12 mouse cellular contexts compared by ENCODE assay signal in genomic region chr15:76976619-76977018, GRCm38 (mm10). TPM values are rescaled to one million over a fixed set of nuclear protein-coding genes. Genes with fewer than 3 reads are reported as not detected.
DNase-seq lines count a peak whose midpoint lies in the region; ATAC-seq and TF ChIP-seq lines count a peak whose summit lies in the region.
"Had no signal": no experiment of that assay in that cellular context is flagged by ENCODE, and none has a peak within 500 bp of the region (broad histone marks: within the 10 kb centered on the region; RNA-seq: fewer than 3 reads in every experiment).

No protein-coding gene starts in this region.

- no peak overlapping the region for H3K27ac ChIP-seq in kidney, postnatal 0 days
- H3K27ac ChIP-seq in kidney, embryonic 14.5 days (ENCODE audit: low read depth, low read length) = no peak overlapping the region
- no peak overlapping the region for H3K27ac ChIP-seq in ES-Bruce4 (ENCODE audit: insufficient read depth, low read length)
- no peak overlapping the region for H3K27ac ChIP-seq in lung, postnatal 0 days (ENCODE audit: low read length)
- H3K27ac ChIP-seq: hindbrain, embryonic 15.5 days had no signal

- no peak for ATAC-seq in kidney, postnatal 0 days (replicated peaks; ENCODE audit: low FRiP score, low read depth)
- ATAC-seq in kidney, embryonic 14.5 days (ENCODE audit: low FRiP score, low TSS enrichment) = no peak
- ATAC-seq in lung, postnatal 0 days = peak; percentile 64
- ATAC-seq: forebrain, postnatal 0 days had no signal

- H3K4me1 ChIP-seq in kidney, postnatal 0 days (replicated peaks; ENCODE audit: insufficient read depth, low read length) = 0 out of 2 replicates have a peak, but pooled peaks cover 3% of the 10 kb centered on the region
- H3K4me1 ChIP-seq in kidney, embryonic 14.5 days (ENCODE audit: control insufficient read depth, insufficient read depth, low read length) = no peaks in the 10 kb centered on the region
- H3K4me1 ChIP-seq in ES-Bruce4 (ENCODE audit: control insufficient read depth, insufficient read depth, low read length) = no peaks in the 10 kb centered on the region
- no peaks in the 10 kb centered on the region for H3K4me1 ChIP-seq in lung, postnatal 0 days (ENCODE audit: insufficient read depth, low read depth, low read length)

- WGBS in kidney, postnatal 0 days = 48% methylated on average over 5 of the region's 5 CpGs
- WGBS in kidney, embryonic 14.5 days = 62% methylated on average over 5 of the region's 5 CpGs
- 53% methylated on average over 5 of the region's 5 CpGs for WGBS in lung, postnatal 0 days

- 0 out of 2 replicates have a peak, but pooled peaks have one; percentile 33 for TF ChIP-seq EP300 in ES-Bruce4 (IDR thresholded peaks at IDR 0.05; ENCODE audit: insufficient read depth, low read depth, low read length)
- TF ChIP-seq EP300 in lung, postnatal 0 days (IDR thresholded peaks at IDR 0.05) = peak; percentile 47

- H3ac ChIP-seq in C2C12 (ENCODE audit: control insufficient read depth, insufficient read length, low read depth) = no peak overlapping the region

- no peak for TF ChIP-seq CTCF in kidney, postnatal 0 days (IDR thresholded peaks at IDR 0.05; ENCODE audit: low read depth)
- TF ChIP-seq CTCF in C2C12 (IDR thresholded peaks at IDR 0.05; ENCODE audit: control insufficient read depth, insufficient read depth, insufficient read length) (no peak), ES-Bruce4 (IDR thresholded peaks at IDR 0.05; ENCODE audit: low read depth, low read length) (no peak)
- TF ChIP-seq CTCF in lung, postnatal 0 days (IDR thresholded peaks at IDR 0.05) = no peak

- no peak overlapping the region for H3K4me3 ChIP-seq in kidney, postnatal 0 days (replicated peaks; ENCODE audit: low read depth, low read length)
- H3K4me3 ChIP-seq in kidney, embryonic 14.5 days (ENCODE audit: low read length) = no peak overlapping the region
- H3K4me3 ChIP-seq in C2C12 (ENCODE audit: insufficient read depth, poor library complexity, severe bottlenecking) = no peak overlapping the region
- no peak overlapping the region for H3K4me3 ChIP-seq in ES-Bruce4 (ENCODE audit: low read depth, low read length)
- no peak overlapping the region for H3K4me3 ChIP-seq in lung, postnatal 0 days (ENCODE audit: low read depth, low read length)
- H3K4me3 ChIP-seq: hindbrain, embryonic 15.5 days had no signal

- H3K27me3 ChIP-seq in kidney, postnatal 0 days (ENCODE audit: insufficient read depth, low read length) = no peaks in the 10 kb centered on the region
- H3K27me3 ChIP-seq in kidney, embryonic 14.5 days (ENCODE audit: control insufficient read depth, insufficient read depth, low read length) = no peaks in the 10 kb centered on the region
- no peaks in the 10 kb centered on the region for H3K27me3 ChIP-seq in C2C12 (ENCODE audit: control insufficient read depth, insufficient read depth, insufficient read length)
- H3K27me3 ChIP-seq in ES-Bruce4 (ENCODE audit: control insufficient read depth, insufficient read depth, low read length, poor library complexity, severe bottlenecking) = no peaks in the 10 kb centered on the region
- H3K27me3 ChIP-seq in lung, postnatal 0 days (replicated peaks; ENCODE audit: insufficient read depth, low read length) = no peaks in the 10 kb centered on the region
- H3K27me3 ChIP-seq: hindbrain, embryonic 15.5 days had no signal

- H3K4me2 ChIP-seq in kidney, postnatal 0 days (ENCODE audit: low read length) = no peak overlapping the region
- H3K4me2 ChIP-seq in kidney, embryonic 14.5 days (replicated peaks; ENCODE audit: low read depth, low read length) = no peak overlapping the region
- no peak overlapping the region for H3K4me2 ChIP-seq in lung, postnatal 0 days (replicated peaks; ENCODE audit: low read depth, low read length)
- H3K4me2 ChIP-seq: hindbrain, embryonic 15.5 days had no signal

- intact Hi-C loops in left cerebral cortex, postnatal 14 days (cut with DNase I) = loop anchor here (10.0 kb wide), 1 partner anchor 388 kb away; no protein-coding TSS in a partner anchor

- no peaks in the 10 kb centered on the region for H3K9me3 ChIP-seq in kidney, postnatal 0 days (replicated peaks; ENCODE audit: low read length)
- H3K9me3 ChIP-seq in kidney, embryonic 14.5 days (ENCODE audit: control insufficient read depth, low read length) = no peaks in the 10 kb centered on the region
- no peaks in the 10 kb centered on the region for H3K9me3 ChIP-seq in ES-Bruce4 (replicated peaks; ENCODE audit: control insufficient read depth, insufficient read depth, low read length, poor library complexity, severe bottlenecking)
- H3K9me3 ChIP-seq in lung, postnatal 0 days (ENCODE audit: low read length) = no peaks in the 10 kb centered on the region
- H3K9me3 ChIP-seq: G1E; hindbrain, embryonic 15.5 days had no signal

- DNase-seq in kidney, postnatal 0 days (ENCODE audit: low spot score) = peak; percentile 51
- DNase-seq in lung, postnatal 0 days (ENCODE audit: low spot score) = peak; percentile 77
- DNase-seq in urinary bladder, adult 18-20 months (ENCODE audit: low spot score in 2 of 2) = no peak
- no peak for DNase-seq in right cerebral cortex, postnatal 25 days
- no peak for DNase-seq in left cerebral cortex, postnatal 14 days (ENCODE audit: low spot score in 2 of 2)
- DNase-seq: forebrain, postnatal 0 days; right cerebral cortex, adult 18-20 months had no signal

- no peaks in the 10 kb centered on the region for H3K79me3 ChIP-seq in C2C12 (ENCODE audit: low read depth)

- H3K36me3 ChIP-seq in kidney, postnatal 0 days (ENCODE audit: insufficient read depth, low read length) = no peaks in the 10 kb centered on the region
- H3K36me3 ChIP-seq in kidney, embryonic 14.5 days (ENCODE audit: control insufficient read depth, insufficient read depth, low read length) = no peaks in the 10 kb centered on the region
- H3K36me3 ChIP-seq in C2C12 (ENCODE audit: control insufficient read depth, insufficient read depth) = no peaks in the 10 kb centered on the region
- no peaks in the 10 kb centered on the region for H3K36me3 ChIP-seq in ES-Bruce4 (ENCODE audit: control insufficient read depth, insufficient read depth, low read length, poor library complexity, severe bottlenecking)
- H3K36me3 ChIP-seq in lung, postnatal 0 days (ENCODE audit: insufficient read depth, low read length) = no peaks in the 10 kb centered on the region
- H3K36me3 ChIP-seq: G1E; hindbrain, embryonic 15.5 days had no signal

- no peak overlapping the region for H3K9ac ChIP-seq in kidney, postnatal 0 days (ENCODE audit: low read depth, low read length)
- H3K9ac ChIP-seq in kidney, embryonic 14.5 days (ENCODE audit: low read depth, low read length) = no peak overlapping the region
- H3K9ac ChIP-seq in ES-Bruce4 (ENCODE audit: low read depth, poor library complexity, severe bottlenecking) = no peak overlapping the region
- no peak overlapping the region for H3K9ac ChIP-seq in lung, postnatal 0 days (replicated peaks; ENCODE audit: low read depth)
- H3K9ac ChIP-seq: forebrain, postnatal 0 days; hindbrain, embryonic 15.5 days had no signal

- TF ChIP-seq POLR2A in ES-Bruce4 (IDR thresholded peaks at IDR 0.05; ENCODE audit: insufficient read depth, low read length) = no peak

- H3K79me2 ChIP-seq in C2C12 (ENCODE audit: control insufficient read depth, insufficient read depth) = no peaks in the 10 kb centered on the region

TF ChIP-seq in C2C12, 6 proteins besides CTCF, POLR2A, EP300 and RAD21:
- TF ChIP-seq USF1 (IDR thresholded peaks at IDR 0.05; ENCODE audit: low read depth) (no peak), MYOD1 (IDR thresholded peaks at IDR 0.05; ENCODE audit: control insufficient read depth, insufficient read length, low read depth) (peak; percentile 70)

RNA-seq across cellular contexts. Expression of gene 1110038F14Rik, which starts 28.3 kb away (rescaled TPM):
- polyA plus RNA-seq in kidney, postnatal 0 days (2015; fragmentation: Nextera tagmentation; extraction: Ambion mirVana) = 74.6 and 76.0 TPM in 2 replicates
- polyA plus RNA-seq in kidney, embryonic 14.5 days (2014; fragmentation: Nextera tagmentation; extraction: Ambion mirVana) = 75.4 and 77.6 TPM in 2 replicates
- polyA plus RNA-seq in C2C12 (2012; fragmentation: generic; extraction: Trizol) (49.3 TPM), ES-Bruce4 (2011; ENCODE audit: insufficient read depth, insufficient read length, low read depth, missing spikeins) (27.5 and 27.8 TPM in 2 replicates)
- polyA plus RNA-seq in lung, postnatal 0 days (2015; fragmentation: Nextera tagmentation; extraction: Ambion mirVana) = 57.8 and 60.2 TPM in 2 replicates
- total RNA-seq in left cerebral cortex, postnatal 14 days (2021) = 10 to 100 TPM; 25.0 to 27.9 TPM

RNA-seq across cellular contexts. Expression of gene Zfp647, which starts 51.4 kb away (rescaled TPM):
- polyA plus RNA-seq in kidney, postnatal 0 days (2015; fragmentation: Nextera tagmentation; extraction: Ambion mirVana) = 9.5 and 10.4 TPM in 2 replicates
- polyA plus RNA-seq in kidney, embryonic 14.5 days (2014; fragmentation: Nextera tagmentation; extraction: Ambion mirVana) = 17.5 and 18.7 TPM in 2 replicates
- polyA plus RNA-seq in C2C12 (2012; fragmentation: generic; extraction: Trizol) (6.9 TPM), ES-Bruce4 (2011; ENCODE audit: insufficient read depth, insufficient read length, low read depth, missing spikeins) (6.7 and 7.4 TPM in 2 replicates)
- polyA plus RNA-seq in lung, postnatal 0 days (2015; fragmentation: Nextera tagmentation; extraction: Ambion mirVana) = 5.8 and 6.6 TPM in 2 replicates
- 1 to 10 TPM; 5.9 to 6.0 TPM for total RNA-seq in left cerebral cortex, postnatal 14 days (2021)

Comparison
In these comparisons a context has a peak if more than half of its experiments do, and no peak if none do; other contexts are left out.
1. DNase-seq: peak in kidney, postnatal 0 days (single experiment) and lung, postnatal 0 days (single experiment); none in urinary bladder, adult 18-20 months (0 of 2), right cerebral cortex, postnatal 25 days (single experiment) and left cerebral cortex, postnatal 14 days (0 of 2).